Mouse (Mus musculus) liver, embryonic 11.5 days (tissue): Measurements from ENCODE around the gene Chil1. TPM values are rescaled to one million over a fixed set of nuclear protein-coding genes. Genes with fewer than 3 reads are reported as not detected.

ENCODE experiments used
- ATAC-seq: fragments of 200-750 bp; cut with Nextera tagmentation; replicated peaks from 2 replicates; pipeline ENCODE4 v1.8.0; 2017; ENCODE audit warnings: moderate number of reproducible peaks, mild to moderate bottlenecking, moderate TSS enrichment, moderate library complexity; ENCODE audit not compliant: low FRiP score
- DNase-seq: peaks from one replicate; pipeline ENCODE4 v3.0.0-alpha.2; 2017; ENCODE audit warnings: low spot score
- H3K27ac ChIP-seq: fragments of 300-500 bp; sonication (generic); 2 replicates; pipeline ENCODE4 v1.5.1; 2014; ENCODE audit warnings: mild to moderate bottlenecking, low read depth, low read length, control low read depth
- H3K27me3 ChIP-seq: fragments of 300-500 bp; sonication (generic); replicated peaks from 2 replicates; pipeline ENCODE4 v1.6.1; 2014; ENCODE audit warnings: low read length, mixed read lengths; ENCODE audit not compliant: control insufficient read depth, insufficient read depth
- H3K36me3 ChIP-seq: fragments of 300-500 bp; sonication (generic); 2 replicates; pipeline ENCODE4 v1.6.1; 2014; ENCODE audit warnings: mild to moderate bottlenecking, low read length, moderate library complexity, mixed read lengths; ENCODE audit not compliant: control insufficient read depth, insufficient read depth
- H3K4me1 ChIP-seq: fragments of 300-500 bp; sonication (generic); replicated peaks from 2 replicates; pipeline ENCODE4 v1.6.1; 2014; ENCODE audit warnings: low read length, mixed read lengths; ENCODE audit not compliant: control insufficient read depth, insufficient read depth
- H3K4me2 ChIP-seq: fragments of 300-500 bp; sonication (generic); 2 replicates; pipeline ENCODE4 v1.6.1; 2014; ENCODE audit warnings: mild to moderate bottlenecking, control low read depth, moderate library complexity
- H3K4me3 ChIP-seq: fragments of 300-500 bp; sonication (generic); 2 replicates; pipeline ENCODE4 v1.5.1; 2014; ENCODE audit warnings: low read depth, low read length, control low read depth
- H3K9ac ChIP-seq: fragments of 300-500 bp; sonication (generic); 2 replicates; pipeline ENCODE4 v1.6.1; 2014; ENCODE audit warnings: low read depth, low read length, control low read depth
- H3K9me3 ChIP-seq: fragments of 300-500 bp; sonication (generic); 2 replicates; pipeline ENCODE4 v1.6.1; 2016; ENCODE audit warnings: low read length, inconsistent platforms, mixed read lengths; ENCODE audit not compliant: control insufficient read depth
- WGBS: fragments of 180-500 bp; shearing (Covaris S2); extraction: QIAGEN DNeasy Blood & Tissue Kit; methylation state at CpG from one replicate; pipeline ENCODE4 v1.1.7; 2014; 5-methylcytosine and 5-hydroxymethylcytosine counted together
- polyA plus RNA-seq: library from polyadenylated mRNA; unstranded; fragments of >200 nt; fragmentation: Nextera tagmentation; extraction: Ambion mirVana; gene quantifications from 2 replicates; pipeline ENCODE4 v1.2.1, GENCODE M21; 2014

The Chil1 gene
- polyA plus RNA-seq, 1 experiment from 2014 or later = 0.41 TPM

- Histone ChIP-seq H3K4me1 (peaks cover 6% of the 10 kb centered on the region; the same call in 1 of the 2 replicates), H3K4me3 (no peak overlapping the region), H3K27me3 (no peaks in the 10 kb centered on the region), H3K4me2 (no peak overlapping the region), H3K9ac (no peak overlapping the region), H3K9me3 (no peaks in the 10 kb centered on the region), H3K27ac (no peak overlapping the region), H3K36me3 (no peaks in the 10 kb centered on the region)
- ATAC-seq (peak; percentile 82), DNase-seq (peak; percentile 39)
- 45% methylated on average over 21 of the region's 21 CpGs for WGBS
Observed at GRCm38 (mm10) chr1:134152626-134153590, 29.1 kb upstream of the Chil1 start.

GRCm38 (mm10) chr1:134154121-134154520 lies 27.9 kb upstream of the Chil1 start:
- Histone ChIP-seq H3K4me3 (no peak overlapping the region), H3K27ac (no peak overlapping the region), H3K36me3 (no peaks in the 10 kb centered on the region), H3K4me2 (no peak overlapping the region), H3K9ac (no peak overlapping the region), H3K9me3 (no peaks in the 10 kb centered on the region), H3K4me1 (peaks cover 6% of the 10 kb centered on the region; the same call in 1 of the 2 replicates), H3K27me3 (no peaks in the 10 kb centered on the region)
- ATAC-seq (no peak), DNase-seq (no peak)
- WGBS = 86% methylated on average over 3 of the region's 3 CpGs

GRCm38 (mm10) chr1:134154655-134155054 lies 27.3 kb upstream of the Chil1 start:
- DNase-seq = no peak
- Histone ChIP-seq H3K27ac (no peak overlapping the region), H3K27me3 (no peaks in the 10 kb centered on the region), H3K9me3 (no peaks in the 10 kb centered on the region), H3K9ac (no peak overlapping the region), H3K36me3 (no peaks in the 10 kb centered on the region), H3K4me2 (no peak overlapping the region), H3K4me1 (peaks cover 6% of the 10 kb centered on the region; the same call in 1 of the 2 replicates), H3K4me3 (no peak overlapping the region)
- no peak for ATAC-seq
- 51% methylated on average over 3 of the region's 3 CpGs for WGBS

- H3K27ac ChIP-seq = no peak overlapping the region
- DNase-seq = no peak
Observed at GRCm38 (mm10) chr1:134160404-134160803, 21.6 kb upstream of the Chil1 start.

GRCm38 (mm10) chr1:134161399-134161798 lies 20.6 kb upstream of the Chil1 start:
- WGBS = 76% methylated on average over 6 of the region's 6 CpGs
- H3K9ac ChIP-seq = no peak overlapping the region
- H3K4me3 ChIP-seq = no peak overlapping the region
- DNase-seq (no peak), ATAC-seq (no peak)
- H3K27ac ChIP-seq = no peak overlapping the region
- H3K4me2 ChIP-seq = no peak overlapping the region
- H3K4me1 ChIP-seq = no peaks in the 10 kb centered on the region
- H3K9me3 ChIP-seq = no peaks in the 10 kb centered on the region
- no peaks in the 10 kb centered on the region for H3K36me3 ChIP-seq
- H3K27me3 ChIP-seq = no peaks in the 10 kb centered on the region

More at GRCm38 (mm10) chr1:134160404-134160803, 21.6 kb upstream of the Chil1 start:
- no peak overlapping the region for H3K4me2 ChIP-seq
- WGBS = 82% methylated on average over 3 of the region's 3 CpGs
- H3K9ac ChIP-seq = no peak overlapping the region
- no peaks in the 10 kb centered on the region for H3K36me3 ChIP-seq
- H3K27me3 ChIP-seq = no peaks in the 10 kb centered on the region
- no peaks in the 10 kb centered on the region for H3K9me3 ChIP-seq
- H3K4me1 ChIP-seq = no peaks in the 10 kb centered on the region
- H3K4me3 ChIP-seq = no peak overlapping the region
- no peak for ATAC-seq

- no peak for DNase-seq
- ATAC-seq = no peak
- no peaks in the 10 kb centered on the region for H3K4me1 ChIP-seq
- H3K36me3 ChIP-seq = no peaks in the 10 kb centered on the region
- H3K4me3 ChIP-seq = no peak overlapping the region
- WGBS = 76% methylated on average over 6 of the region's 6 CpGs
- H3K27me3 ChIP-seq = no peaks in the 10 kb centered on the region
- H3K9ac ChIP-seq = no peak overlapping the region
- H3K9me3 ChIP-seq = no peaks in the 10 kb centered on the region
- no peak overlapping the region for H3K4me2 ChIP-seq
- no peak overlapping the region for H3K27ac ChIP-seq
Observed at GRCm38 (mm10) chr1:134162510-134163225, 19.3 kb upstream of the Chil1 start.

GRCm38 (mm10) chr1:134163476-134163875 lies 18.5 kb upstream of the Chil1 start:
- Histone ChIP-seq H3K4me1 (peaks cover 3% of the 10 kb centered on the region; the same call in 1 of the 2 replicates), H3K27me3 (no peaks in the 10 kb centered on the region), H3K4me3 (no peak overlapping the region), H3K27ac (no peak overlapping the region), H3K9me3 (no peaks in the 10 kb centered on the region), H3K36me3 (no peaks in the 10 kb centered on the region), H3K9ac (no peak overlapping the region), H3K4me2 (no peak overlapping the region)
- 82% methylated on average over 7 of the region's 7 CpGs for WGBS
- ATAC-seq (no peak), DNase-seq (no peak)

- H3K27me3 ChIP-seq = no peaks in the 10 kb centered on the region
- no peak for DNase-seq
- H3K4me3 ChIP-seq = no peak overlapping the region
- no peaks in the 10 kb centered on the region for H3K9me3 ChIP-seq
- 67% methylated on average over 4 of the region's 4 CpGs for WGBS
- peaks cover 5% of the 10 kb centered on the region; the same call in 1 of the 2 replicates for H3K4me1 ChIP-seq
- no peak overlapping the region for H3K27ac ChIP-seq
- H3K9ac ChIP-seq = no peak overlapping the region
- no peak for ATAC-seq
- no peaks in the 10 kb centered on the region for H3K36me3 ChIP-seq
- H3K4me2 ChIP-seq = no peak overlapping the region
Observed at GRCm38 (mm10) chr1:134164454-134164853, 17.5 kb upstream of the Chil1 start.
